Mouse (Mus musculus) limb, embryonic 14.5 days (tissue): Measurements from ENCODE around the gene Srsf10. TPM values are rescaled to one million over a fixed set of nuclear protein-coding genes. Genes with fewer than 3 reads are reported as not detected.

ENCODE experiments used
- ATAC-seq: fragments of 200-750 bp; cut with Nextera tagmentation; 2 replicates; pipeline ENCODE4 v1.8.0; 2017; ENCODE audit warnings: low read depth, moderate number of reproducible peaks, moderate TSS enrichment; ENCODE audit not compliant: low FRiP score
- DNase-seq: peaks from one replicate; pipeline ENCODE4 v3.0.0-alpha.2; 2015; ENCODE audit warnings: low spot score
- H3K27ac ChIP-seq: fragments of 300-500 bp; sonication (generic); replicated peaks from 2 replicates; pipeline ENCODE4 v1.5.1; 2014; ENCODE audit warnings: low read depth, mild to moderate bottlenecking, low read length, moderate library complexity, mixed read lengths
- H3K27me3 ChIP-seq: fragments of 300-500 bp; sonication (generic); 2 replicates; pipeline ENCODE4 v1.6.1; 2014; ENCODE audit warnings: low read length, mixed read lengths; ENCODE audit not compliant: control insufficient read depth, insufficient read depth
- H3K36me3 ChIP-seq: fragments of 300-500 bp; sonication (generic); 2 replicates; pipeline ENCODE4 v1.6.1; 2014; ENCODE audit warnings: mild to moderate bottlenecking, low read length, moderate library complexity, mixed read lengths; ENCODE audit not compliant: control insufficient read depth, insufficient read depth
- H3K4me1 ChIP-seq: fragments of 300-500 bp; sonication (generic); 2 replicates; pipeline ENCODE4 v1.6.1; 2014; ENCODE audit warnings: antibody characterized with exemption, low read length, mixed read lengths; ENCODE audit not compliant: control insufficient read depth, insufficient read depth
- H3K4me2 ChIP-seq: fragments of 300-500 bp; sonication (generic); replicated peaks from 2 replicates; pipeline ENCODE4 v1.6.1; 2014; ENCODE audit warnings: low read depth, mild to moderate bottlenecking, low read length, moderate library complexity; ENCODE audit not compliant: severe bottlenecking
- H3K4me3 ChIP-seq: fragments of 300-500 bp; sonication (generic); replicated peaks from 2 replicates; pipeline ENCODE4 v1.5.1; 2014; ENCODE audit warnings: low read length
- H3K9ac ChIP-seq: fragments of 300-500 bp; sonication (generic); 2 replicates; pipeline ENCODE4 v1.6.1; 2014; ENCODE audit warnings: mild to moderate bottlenecking, low read depth, low read length, moderate library complexity; ENCODE audit not compliant: severe bottlenecking
- H3K9me3 ChIP-seq: fragments of 300-500 bp; sonication (generic); 2 replicates; pipeline ENCODE4 v1.6.1; 2016; ENCODE audit warnings: low read length; ENCODE audit not compliant: control insufficient read depth
- POLR2A ChIP-seq: fragments of 200-500 bp; IDR thresholded peaks from 2 replicates; pipeline ENCODE4 v1.8.0; 2012; ENCODE audit warnings: inconsistent platforms, mild to moderate bottlenecking, moderate library complexity, borderline replicate concordance; ENCODE audit not compliant: insufficient read depth, insufficient read length; ENCODE audit errors: extremely low read depth
- WGBS: fragments of 180-500 bp; shearing (Covaris S2); extraction: QIAGEN DNeasy Blood & Tissue Kit; methylation state at CpG from one replicate; pipeline ENCODE4 v1.1.7; 2014; 5-methylcytosine and 5-hydroxymethylcytosine counted together
- polyA plus RNA-seq, 2 experiments: library from polyadenylated mRNA; depleted of rRNA in 1 of 2; stranded (reverse) in 1 of 2; unstranded in 1 of 2; fragments of >200 nt; fragmentation: Nextera tagmentation in 1 of 2; extraction: Ambion mirVana in 1 of 2; gene quantifications; 2 replicates each; pipeline versions ENCODE4 v1.2.1 to v1.2.3; 2012 to 2014

Gene Srsf10
- polyA plus RNA-seq, 2 experiments = 145 to 258 TPM

DNA sequence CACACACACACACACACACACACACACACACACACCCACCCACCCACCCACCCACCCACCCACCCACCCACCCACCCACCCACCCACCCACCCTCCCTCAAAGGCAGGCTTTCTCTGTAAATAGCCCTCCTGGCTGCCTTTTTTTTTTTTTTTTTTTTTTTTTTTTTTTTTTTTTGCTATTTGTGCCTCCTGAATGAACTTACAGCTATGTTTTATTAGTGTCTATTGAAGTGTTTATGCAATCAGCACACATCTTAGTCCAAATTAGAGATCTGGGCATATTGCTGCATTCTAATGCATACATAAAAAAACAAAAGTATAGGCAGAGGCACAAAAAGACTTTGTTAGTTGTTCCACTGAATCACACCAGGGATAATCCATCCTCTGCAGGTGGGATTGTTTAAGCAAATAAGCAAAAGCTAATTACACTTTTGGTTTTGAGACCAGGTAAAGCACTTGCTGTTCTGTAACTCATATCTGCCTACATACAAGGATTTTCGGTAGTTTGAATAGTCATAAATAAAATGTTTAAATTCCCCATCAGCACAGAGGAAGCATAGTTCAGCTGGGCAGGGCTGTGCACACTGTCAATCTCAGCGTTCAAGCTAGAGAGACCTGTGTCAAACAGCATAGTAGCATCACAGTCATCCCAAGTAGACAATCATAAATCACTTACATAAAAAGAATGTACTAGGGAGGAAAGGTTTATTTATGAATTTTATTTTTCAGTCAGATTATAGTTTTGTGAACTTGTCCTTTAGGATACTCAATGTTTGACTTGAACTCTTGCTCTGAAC is 14.9 kb downstream of the Srsf10 start:
- H3K9ac ChIP-seq = no peak overlapping the region
- peaks cover 34% of the 10 kb centered on the region for H3K36me3 ChIP-seq
- H3K4me1 ChIP-seq = peaks cover 24% of the 10 kb centered on the region
- peak overlapping the region; percentile 43; the same call in 1 of the 2 replicates for H3K27ac ChIP-seq
- peak overlapping the region; percentile 13; the same call in 1 of the 2 replicates for H3K4me3 ChIP-seq
- DNase-seq = no peak
- no peaks in the 10 kb centered on the region for H3K9me3 ChIP-seq
- no peak for ATAC-seq
- H3K4me2 ChIP-seq = peak overlapping the region; percentile 39; the same call in 1 of the 2 replicates
- WGBS = 35% methylated on average over 2 of the region's 2 CpGs
- no peaks in the 10 kb centered on the region for H3K27me3 ChIP-seq
- no peak for TF ChIP-seq POLR2A

DNA sequence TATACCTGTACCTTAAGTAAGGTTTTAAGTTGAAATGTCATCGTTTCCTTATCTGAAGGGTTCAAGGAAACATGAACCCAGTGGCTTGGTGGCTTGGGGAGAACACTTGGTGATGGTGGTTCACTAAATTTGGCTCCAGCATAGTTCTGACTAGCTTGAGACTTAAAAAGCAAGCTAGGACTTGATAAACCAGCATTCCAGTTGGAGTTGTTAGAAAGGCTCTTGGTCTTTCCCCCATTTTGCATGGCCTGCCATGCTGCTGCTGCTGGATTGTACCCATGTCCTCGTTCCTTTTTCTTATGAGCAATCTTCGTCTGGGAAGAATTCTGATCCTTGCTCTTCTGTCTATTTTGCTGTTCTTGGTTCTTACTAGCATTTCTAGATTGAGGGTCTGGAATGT is 16.5 kb downstream of the Srsf10 start:
- Histone ChIP-seq H3K9ac (peak overlapping the region; percentile 97), H3K4me1 (peaks cover 37% of the 10 kb centered on the region), H3K9me3 (no peaks in the 10 kb centered on the region), H3K36me3 (peaks cover 26% of the 10 kb centered on the region), H3K27me3 (no peaks in the 10 kb centered on the region), H3K4me3 (peak overlapping the region; percentile 82), H3K4me2 (peak overlapping the region; percentile 85), H3K27ac (peak overlapping the region; percentile 100)
- WGBS = 49% methylated on average over 3 of the region's 3 CpGs
- ATAC-seq (no peak), DNase-seq (no peak)
- no peak for TF ChIP-seq POLR2A

DNA sequence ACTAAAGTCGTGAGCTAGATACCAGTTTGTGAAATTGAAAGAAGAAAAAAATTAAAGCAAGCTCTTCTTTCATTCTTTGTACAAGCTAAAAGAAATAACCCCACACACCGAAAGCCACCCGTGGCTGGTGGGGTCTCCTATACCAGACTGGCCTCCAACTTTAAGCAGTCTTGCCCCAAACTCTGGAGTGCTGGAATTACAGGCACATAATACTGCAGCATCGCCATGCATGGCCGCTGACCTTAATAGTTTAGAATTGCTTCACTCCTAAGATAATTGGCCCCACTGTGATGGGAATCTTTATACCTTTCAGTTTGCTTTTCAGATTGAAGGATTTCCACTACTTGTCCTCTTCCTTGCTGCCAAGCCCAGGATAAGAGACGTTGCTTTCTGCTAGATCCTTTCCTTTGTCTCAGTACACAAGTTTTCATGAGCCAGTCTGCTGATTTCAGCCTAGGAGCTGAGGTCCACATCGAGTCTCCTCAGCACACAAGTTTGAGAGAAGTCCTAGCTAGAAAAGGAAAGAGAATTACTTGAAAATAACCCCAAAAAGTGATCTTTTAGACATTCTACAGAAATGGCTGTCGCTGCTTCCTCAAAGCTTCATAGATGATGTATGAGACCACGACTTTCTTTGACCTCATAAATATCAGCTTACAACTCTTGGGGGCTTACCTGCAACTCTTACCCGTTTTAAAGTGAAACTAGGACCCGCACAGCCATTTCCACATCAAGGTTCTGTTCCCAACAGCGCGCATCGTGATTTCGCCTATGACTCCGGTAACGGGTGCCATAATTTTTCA is 17.2 kb downstream of the Srsf10 start:
- Histone ChIP-seq H3K27ac (peak overlapping the region; percentile 100), H3K9me3 (no peaks in the 10 kb centered on the region), H3K27me3 (no peaks in the 10 kb centered on the region), H3K4me1 (peaks cover 39% of the 10 kb centered on the region), H3K4me3 (peak overlapping the region; percentile 82), H3K36me3 (peaks cover 25% of the 10 kb centered on the region), H3K9ac (peak overlapping the region; percentile 97), H3K4me2 (peak overlapping the region; percentile 85)
- no peak for TF ChIP-seq POLR2A
- ATAC-seq = no peak
- DNase-seq = no peak
- WGBS = 8% methylated on average over 17 of the region's 17 CpGs

DNA sequence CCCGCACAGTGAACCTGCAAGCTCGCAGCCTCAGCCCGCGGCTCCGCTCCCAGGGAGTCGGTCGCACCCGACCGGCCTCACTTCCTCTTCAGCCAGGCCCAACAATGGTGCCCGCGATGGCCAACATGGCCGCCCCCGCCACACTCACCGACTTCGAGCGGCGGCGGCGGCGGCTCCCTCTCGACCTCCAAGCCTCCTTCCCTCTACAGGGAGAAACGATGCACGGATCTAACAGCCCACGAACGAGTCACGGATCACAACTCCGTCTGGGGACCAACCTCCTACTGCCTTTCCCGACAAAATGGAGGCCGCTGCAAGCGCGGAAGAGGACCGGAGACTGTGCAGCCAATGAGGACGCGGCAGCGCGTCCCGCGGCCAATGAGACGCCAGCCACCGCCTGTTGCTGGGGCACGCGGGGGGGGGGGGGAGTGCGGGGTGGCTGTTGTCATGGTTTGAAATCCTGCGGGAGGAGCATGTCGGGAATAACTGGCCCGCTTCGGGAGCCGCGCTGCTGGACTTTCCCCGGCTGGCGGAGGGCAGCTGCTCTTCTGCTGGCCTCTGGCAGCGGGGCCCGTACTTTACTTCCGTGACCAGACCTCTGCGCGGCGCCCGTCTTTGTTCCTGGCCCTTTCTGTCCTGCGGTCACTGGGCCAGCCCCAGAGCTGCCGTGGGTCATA is 18.1 kb downstream of the Srsf10 start, which contains the start of gene Pnrc2:
Gene Pnrc2, minus strand, starts transcription at position 325 of the 677 bp plus-strand sequence.
- peaks cover 24% of the 10 kb centered on the region for H3K36me3 ChIP-seq
- WGBS = under 1% methylated on average over 51 of the region's 60 CpGs
- DNase-seq (peak; percentile 95), ATAC-seq (peak; percentile 93)
- H3K4me2 ChIP-seq = peak within 1 kb of the TSS; percentile 85
- peak; percentile 65; the same call in 1 of the 2 replicates for TF ChIP-seq POLR2A
- H3K27ac ChIP-seq = peak within 1 kb of the TSS; percentile 100
- peaks cover 39% of the 10 kb centered on the region for H3K4me1 ChIP-seq
- peak within 1 kb of the TSS; percentile 82 for H3K4me3 ChIP-seq
- no peaks in the 10 kb centered on the region for H3K9me3 ChIP-seq
- H3K9ac ChIP-seq = peak within 1 kb of the TSS; percentile 97
- no peaks in the 10 kb centered on the region for H3K27me3 ChIP-seq
